Mouse (Mus musculus): Measurements from ENCODE around the gene Nfkb1. TPM values are rescaled to one million over a fixed set of nuclear protein-coding genes. Genes with fewer than 3 reads are reported as not detected.

The Nfkb1 gene
- 29.1 and 30.6 TPM in 2 replicates for polyA plus RNA-seq (2014; fragmentation: Nextera tagmentation; extraction: Ambion mirVana)

DNA sequence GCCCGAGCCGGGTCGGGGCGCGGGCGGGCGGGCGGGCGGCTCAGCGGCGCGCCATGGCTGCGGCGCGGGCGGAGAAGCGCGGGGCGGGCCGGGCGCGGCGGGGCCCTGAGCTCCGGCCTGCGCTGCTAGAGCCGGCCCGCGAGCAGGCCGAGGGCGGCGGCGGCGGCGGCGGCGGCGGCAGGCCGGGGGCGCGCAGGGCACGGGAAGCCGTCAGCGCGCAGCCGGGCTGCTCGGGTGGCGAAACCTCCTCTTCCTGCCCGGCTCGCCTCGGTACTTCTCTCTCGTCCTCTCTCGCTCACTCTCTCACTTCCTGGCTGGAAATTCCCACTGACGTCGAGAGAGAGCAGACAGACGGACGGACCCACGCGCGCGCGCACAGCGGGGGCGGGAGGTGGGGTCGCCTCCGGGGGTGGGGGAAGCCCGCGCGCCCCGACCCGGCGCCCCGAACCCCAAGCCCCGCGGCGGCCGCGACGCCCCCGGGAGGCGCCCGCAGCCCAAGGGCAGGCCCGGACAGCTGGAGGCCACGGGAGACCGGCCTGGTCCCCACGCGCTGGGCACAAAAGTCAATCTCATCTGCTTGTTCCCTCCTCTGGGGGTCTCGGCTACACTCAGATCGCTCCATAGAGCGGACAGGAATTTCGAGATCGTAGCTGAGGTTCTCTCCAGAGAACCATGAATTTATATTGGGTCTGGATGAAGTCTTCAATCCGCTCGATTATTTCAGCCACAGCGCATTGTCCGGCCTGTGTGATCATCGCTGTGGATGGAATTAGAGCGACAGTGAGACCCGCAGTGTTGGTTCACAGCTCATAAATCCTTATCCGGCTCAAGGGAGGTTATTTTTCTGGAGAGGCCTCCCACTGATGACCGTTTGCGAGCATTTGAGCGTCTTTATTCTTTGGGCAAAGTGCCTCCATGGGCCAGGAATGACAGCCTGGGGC, at the start of gene Nfkb1:
Nfkb1 (minus strand) TSS at position 357 of the 941 bp plus-strand sequence.
- H3K4me1 ChIP-seq (replicated peaks; ENCODE audit: control insufficient read depth, insufficient read depth, low read length), result peaks cover 18% of the 10 kb centered on the region
- H3K9ac ChIP-seq (ENCODE audit: low read length), result peak within 1 kb of the TSS; percentile 98
- under 1% methylated on average over 62 of the region's 102 CpGs for WGBS
- H3K4me2 ChIP-seq (ENCODE audit: low read length), result peak within 1 kb of the TSS; percentile 84
- ATAC-seq (replicated peaks; ENCODE audit: low FRiP score, low TSS enrichment, low read depth) (peak; percentile 80), DNase-seq (ENCODE audit: low spot score) (peak; percentile 84)
- H3K4me3 ChIP-seq (ENCODE audit: low read depth, low read length), result peak within 1 kb of the TSS; percentile 84
- H3K27ac ChIP-seq (ENCODE audit: low read depth), result peak within 1 kb of the TSS; percentile 93
- H3K9me3 ChIP-seq (ENCODE audit: control insufficient read depth, low read length), result no peaks in the 10 kb centered on the region
- H3K27me3 ChIP-seq (replicated peaks; ENCODE audit: control insufficient read depth, insufficient read depth, low read length), result no peaks in the 10 kb centered on the region
- H3K36me3 ChIP-seq (ENCODE audit: control insufficient read depth, insufficient read depth, low read length), result no peaks in the 10 kb centered on the region

DNA sequence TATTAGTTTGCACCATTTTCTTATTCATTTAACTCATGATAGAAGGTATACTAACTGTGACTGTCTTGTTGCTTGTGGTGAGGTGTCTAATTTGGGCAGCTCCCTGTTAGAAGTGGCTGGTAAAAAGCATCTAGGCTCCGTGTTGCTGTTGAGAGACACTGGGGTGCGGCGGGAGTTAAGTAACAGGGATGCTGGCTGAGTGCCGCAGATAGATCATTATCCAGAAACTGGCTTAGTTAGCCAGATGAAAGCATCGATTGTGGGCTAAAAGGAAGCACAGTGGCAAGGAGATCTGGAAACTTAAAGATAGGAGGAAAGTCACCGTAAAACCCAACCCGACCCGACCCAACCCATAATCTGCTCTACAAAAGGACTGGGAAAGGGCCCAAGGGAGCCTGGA, 49.4 kb upstream of the Nfkb1 start:
- no peaks in the 10 kb centered on the region for H3K36me3 ChIP-seq (ENCODE audit: control insufficient read depth, insufficient read depth, low read length)
- 81% methylated on average over 8 of the region's 8 CpGs for WGBS
- no peak overlapping the region for H3K4me3 ChIP-seq (ENCODE audit: low read depth, low read length)
- H3K9ac ChIP-seq (ENCODE audit: low read length), result no peak overlapping the region
- H3K27ac ChIP-seq (ENCODE audit: low read depth), result no peak overlapping the region
- H3K4me1 ChIP-seq (replicated peaks; ENCODE audit: control insufficient read depth, insufficient read depth, low read length), result no peaks in the 10 kb centered on the region
- no peaks in the 10 kb centered on the region for H3K9me3 ChIP-seq (ENCODE audit: control insufficient read depth, low read length)
- ATAC-seq (replicated peaks; ENCODE audit: low FRiP score, low TSS enrichment, low read depth) (no peak), DNase-seq (ENCODE audit: low spot score) (no peak)
- no peak overlapping the region for H3K4me2 ChIP-seq (ENCODE audit: low read length)
- H3K27me3 ChIP-seq (replicated peaks; ENCODE audit: control insufficient read depth, insufficient read depth, low read length), result no peaks in the 10 kb centered on the region

DNA sequence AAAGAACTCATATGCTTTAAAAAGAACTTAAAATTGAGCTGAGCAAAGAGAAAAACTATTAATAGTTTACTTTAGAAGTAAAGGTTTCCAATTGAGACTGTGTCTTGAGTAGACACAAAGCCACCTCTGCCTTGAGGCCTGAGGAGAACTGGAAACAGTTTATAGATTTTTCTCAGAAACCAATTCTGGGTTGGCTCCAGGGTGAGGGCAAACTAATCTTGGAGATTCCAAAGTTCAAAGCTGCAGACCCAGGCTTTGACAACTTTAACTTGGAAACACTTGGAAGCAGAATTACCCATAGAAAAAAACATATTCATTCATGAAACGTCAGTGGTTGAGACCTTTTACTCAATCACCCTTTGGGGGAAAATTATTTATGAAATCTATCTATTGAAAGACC, 43.4 kb upstream of the Nfkb1 start:
- H3K9me3 ChIP-seq (ENCODE audit: control insufficient read depth, low read length), result no peaks in the 10 kb centered on the region
- WGBS, result 82% methylated on average over 1 of the region's 1 CpGs
- no peak for ATAC-seq (replicated peaks; ENCODE audit: low FRiP score, low TSS enrichment, low read depth)

DNA sequence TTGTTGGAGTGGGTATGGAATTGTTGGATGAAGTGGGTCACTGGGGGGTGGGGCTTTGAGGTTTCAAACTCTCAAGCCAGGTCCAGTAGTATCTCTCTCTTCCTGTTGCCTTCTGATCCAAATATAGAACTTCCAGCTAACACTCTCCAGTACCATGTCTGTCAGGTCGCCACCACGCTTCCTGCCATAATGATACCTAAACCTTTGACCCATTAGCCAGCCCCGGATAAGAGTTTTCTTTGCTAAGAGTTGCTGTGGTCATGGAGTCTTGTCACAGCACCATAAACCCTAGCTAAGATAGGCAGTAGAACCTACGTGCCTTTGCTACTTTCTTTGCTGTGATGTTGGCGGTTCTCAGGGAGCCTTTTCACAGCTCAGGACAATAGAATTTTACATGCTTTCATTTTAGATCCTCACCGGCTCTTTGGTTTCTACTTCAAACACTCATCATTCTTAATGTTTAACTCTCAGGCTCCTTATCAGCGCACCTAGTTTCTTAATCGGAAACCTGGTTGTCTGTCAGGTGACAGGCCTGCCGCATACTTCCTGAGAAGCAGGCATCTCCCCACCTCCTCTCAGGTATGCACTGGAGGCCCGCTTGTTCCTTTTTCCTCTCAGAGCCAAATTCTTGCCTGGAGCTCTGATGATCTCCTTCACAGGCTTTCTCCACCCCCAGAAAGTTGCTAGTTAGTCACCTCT, 41.5 kb upstream of the Nfkb1 start:
- Histone ChIP-seq H3K4me1 (replicated peaks; ENCODE audit: control insufficient read depth, insufficient read depth, low read length) (no peaks in the 10 kb centered on the region), H3K36me3 (ENCODE audit: control insufficient read depth, insufficient read depth, low read length) (no peaks in the 10 kb centered on the region), H3K9me3 (ENCODE audit: control insufficient read depth, low read length) (no peaks in the 10 kb centered on the region), H3K4me2 (ENCODE audit: low read length) (no peak overlapping the region), H3K4me3 (ENCODE audit: low read depth, low read length) (no peak overlapping the region), H3K27me3 (replicated peaks; ENCODE audit: control insufficient read depth, insufficient read depth, low read length) (no peaks in the 10 kb centered on the region), H3K27ac (ENCODE audit: low read depth) (no peak overlapping the region; the same call in 1 of the 2 replicates), H3K9ac (ENCODE audit: low read length) (no peak overlapping the region)
- ATAC-seq (replicated peaks; ENCODE audit: low FRiP score, low TSS enrichment, low read depth), result no peak
- WGBS, result 72% methylated on average over 10 of the region's 10 CpGs
- no peak for DNase-seq (ENCODE audit: low spot score)

More for the DNA sequence above, 43.4 kb upstream of the Nfkb1 start:
- Histone ChIP-seq H3K9ac (ENCODE audit: low read length) (no peak overlapping the region), H3K36me3 (ENCODE audit: control insufficient read depth, insufficient read depth, low read length) (no peaks in the 10 kb centered on the region), H3K27ac (ENCODE audit: low read depth) (no peak overlapping the region), H3K4me1 (replicated peaks; ENCODE audit: control insufficient read depth, insufficient read depth, low read length) (no peaks in the 10 kb centered on the region), H3K4me2 (ENCODE audit: low read length) (no peak overlapping the region), H3K27me3 (replicated peaks; ENCODE audit: control insufficient read depth, insufficient read depth, low read length) (no peaks in the 10 kb centered on the region), H3K4me3 (ENCODE audit: low read depth, low read length) (no peak overlapping the region)
- DNase-seq (ENCODE audit: low spot score), result no peak

DNA sequence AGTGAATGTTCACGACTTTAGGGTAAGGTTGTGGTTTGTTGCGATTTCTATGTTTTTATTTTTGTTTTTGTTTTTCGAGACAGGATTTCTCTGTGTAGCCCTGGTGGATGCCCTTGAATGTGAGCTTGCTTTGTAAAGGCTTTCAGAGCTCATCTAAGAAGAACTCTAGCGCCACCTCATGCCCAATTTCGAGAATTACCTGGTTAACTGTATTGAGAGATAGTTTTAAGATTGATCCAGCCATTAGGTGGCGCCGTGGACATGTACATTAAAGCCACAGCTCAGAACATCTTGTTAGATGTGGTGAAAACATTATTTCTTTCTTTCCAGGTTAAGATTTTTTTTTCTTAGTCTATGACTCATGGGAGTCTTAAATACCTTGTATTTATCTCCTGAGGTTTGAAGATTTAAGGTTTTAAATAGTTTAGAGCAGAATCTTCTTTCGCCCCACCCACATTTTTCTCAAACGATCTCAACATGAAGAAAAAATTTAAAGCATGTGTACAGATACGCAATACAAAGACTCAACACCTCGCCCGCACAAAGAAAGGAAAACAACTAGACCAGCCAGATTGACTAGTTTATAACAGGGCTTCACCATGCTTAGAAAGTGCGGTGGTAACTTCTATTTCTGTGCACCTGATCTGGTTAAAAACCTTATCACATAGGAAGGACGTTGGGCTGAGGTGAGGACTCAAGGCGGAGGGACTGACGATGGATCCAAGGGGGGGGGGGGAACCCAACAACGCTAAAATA, 40.1 kb upstream of the Nfkb1 start:
- no peaks in the 10 kb centered on the region for H3K4me1 ChIP-seq (replicated peaks; ENCODE audit: control insufficient read depth, insufficient read depth, low read length)
- H3K36me3 ChIP-seq (ENCODE audit: control insufficient read depth, insufficient read depth, low read length), result no peaks in the 10 kb centered on the region
- no peak overlapping the region for H3K4me2 ChIP-seq (ENCODE audit: low read length)
- ATAC-seq (replicated peaks; ENCODE audit: low FRiP score, low TSS enrichment, low read depth) (peak; percentile 79), DNase-seq (ENCODE audit: low spot score) (peak; percentile 91)
- H3K27ac ChIP-seq (ENCODE audit: low read depth), result no peak overlapping the region
- H3K9me3 ChIP-seq (ENCODE audit: control insufficient read depth, low read length), result no peaks in the 10 kb centered on the region
- H3K4me3 ChIP-seq (ENCODE audit: low read depth, low read length), result no peak overlapping the region
- no peak overlapping the region for H3K9ac ChIP-seq (ENCODE audit: low read length)
- WGBS, result 30% methylated on average over 17 of the region's 17 CpGs
- H3K27me3 ChIP-seq (replicated peaks; ENCODE audit: control insufficient read depth, insufficient read depth, low read length), result no peaks in the 10 kb centered on the region

DNA sequence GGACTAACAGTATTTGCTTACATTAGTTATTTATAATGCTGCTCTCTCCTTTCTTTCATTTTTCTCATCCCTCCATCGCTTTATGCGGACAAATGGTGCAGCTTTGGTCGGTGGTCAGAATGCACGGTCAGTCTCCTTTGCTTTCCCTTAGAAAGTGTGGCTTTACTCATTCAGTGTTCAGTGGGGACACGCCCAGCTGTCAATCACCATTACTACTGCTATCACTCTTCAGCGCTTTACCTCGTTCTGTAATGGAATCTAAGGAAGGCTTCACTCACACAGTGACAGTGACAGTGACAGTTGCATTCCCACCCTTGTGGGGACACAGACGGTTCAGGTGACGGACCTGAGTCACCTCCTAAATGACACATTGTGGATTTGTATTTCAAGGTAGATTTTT, 39.4 kb upstream of the Nfkb1 start:
- Histone ChIP-seq H3K4me2 (ENCODE audit: low read length) (no peak overlapping the region), H3K9me3 (ENCODE audit: control insufficient read depth, low read length) (no peaks in the 10 kb centered on the region), H3K4me1 (replicated peaks; ENCODE audit: control insufficient read depth, insufficient read depth, low read length) (no peaks in the 10 kb centered on the region), H3K27me3 (replicated peaks; ENCODE audit: control insufficient read depth, insufficient read depth, low read length) (no peaks in the 10 kb centered on the region), H3K36me3 (ENCODE audit: control insufficient read depth, insufficient read depth, low read length) (no peaks in the 10 kb centered on the region), H3K4me3 (ENCODE audit: low read depth, low read length) (no peak overlapping the region), H3K27ac (ENCODE audit: low read depth) (no peak overlapping the region), H3K9ac (ENCODE audit: low read length) (no peak overlapping the region)
- 56% methylated on average over 9 of the region's 9 CpGs for WGBS
- ATAC-seq (replicated peaks; ENCODE audit: low FRiP score, low TSS enrichment, low read depth) (peak; percentile 61), DNase-seq (ENCODE audit: low spot score) (no peak)

DNA sequence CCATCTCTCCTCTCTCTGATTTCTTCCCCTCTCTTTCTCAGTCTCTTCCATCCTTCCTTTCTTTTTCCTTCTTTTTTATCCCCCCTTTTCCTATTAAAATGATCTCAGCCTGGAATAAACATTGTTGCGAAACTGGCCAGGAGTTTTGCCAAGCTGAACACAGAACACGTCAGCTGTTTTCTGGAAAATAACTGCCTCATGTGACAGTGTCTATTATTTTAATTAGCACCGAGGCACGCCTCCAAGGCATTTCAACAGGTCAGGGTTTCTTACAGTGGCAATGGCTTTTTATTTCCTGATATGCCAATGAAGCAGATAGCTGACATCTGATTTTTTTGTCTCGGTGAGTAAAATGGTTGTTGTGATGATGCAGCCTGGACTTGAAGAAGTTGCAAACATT, 38.2 kb upstream of the Nfkb1 start:
- Histone ChIP-seq H3K36me3 (ENCODE audit: control insufficient read depth, insufficient read depth, low read length) (no peaks in the 10 kb centered on the region), H3K27me3 (replicated peaks; ENCODE audit: control insufficient read depth, insufficient read depth, low read length) (no peaks in the 10 kb centered on the region), H3K4me1 (replicated peaks; ENCODE audit: control insufficient read depth, insufficient read depth, low read length) (no peaks in the 10 kb centered on the region), H3K9me3 (ENCODE audit: control insufficient read depth, low read length) (no peaks in the 10 kb centered on the region), H3K9ac (ENCODE audit: low read length) (no peak overlapping the region), H3K4me2 (ENCODE audit: low read length) (no peak overlapping the region), H3K27ac (ENCODE audit: low read depth) (no peak overlapping the region), H3K4me3 (ENCODE audit: low read depth, low read length) (no peak overlapping the region)
- ATAC-seq (replicated peaks; ENCODE audit: low FRiP score, low TSS enrichment, low read depth) (no peak), DNase-seq (ENCODE audit: low spot score) (no peak)
- 72% methylated on average over 5 of the region's 5 CpGs for WGBS

DNA sequence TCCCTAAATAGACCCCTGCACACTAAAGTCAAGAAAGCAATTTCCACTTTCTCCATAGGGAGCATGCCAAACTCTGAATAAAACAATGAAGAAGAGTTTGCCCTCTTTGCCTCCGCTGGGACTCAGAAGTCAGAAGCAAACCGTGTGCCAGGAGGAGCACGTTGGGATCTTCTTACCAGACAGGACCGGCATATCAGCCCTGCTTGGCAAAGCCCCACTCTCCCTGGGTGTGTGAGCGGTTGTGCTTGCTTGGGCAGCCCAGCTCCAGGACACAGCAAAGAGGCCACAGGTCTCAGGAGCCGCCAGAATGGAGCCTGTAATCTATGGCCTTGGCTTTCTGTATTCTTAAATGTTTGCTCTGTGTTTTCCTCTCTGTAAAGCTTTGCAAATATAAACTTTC, 37.6 kb upstream of the Nfkb1 start:
- H3K9me3 ChIP-seq (ENCODE audit: control insufficient read depth, low read length), result no peaks in the 10 kb centered on the region

More for the DNA sequence above, 37.6 kb upstream of the Nfkb1 start:
- Histone ChIP-seq H3K9ac (ENCODE audit: low read length) (no peak overlapping the region), H3K4me3 (ENCODE audit: low read depth, low read length) (no peak overlapping the region), H3K36me3 (ENCODE audit: control insufficient read depth, insufficient read depth, low read length) (no peaks in the 10 kb centered on the region), H3K4me1 (replicated peaks; ENCODE audit: control insufficient read depth, insufficient read depth, low read length) (no peaks in the 10 kb centered on the region), H3K4me2 (ENCODE audit: low read length) (no peak overlapping the region), H3K27ac (ENCODE audit: low read depth) (no peak overlapping the region), H3K27me3 (replicated peaks; ENCODE audit: control insufficient read depth, insufficient read depth, low read length) (no peaks in the 10 kb centered on the region)
- DNase-seq (ENCODE audit: low spot score), result no peak
- no peak for ATAC-seq (replicated peaks; ENCODE audit: low FRiP score, low TSS enrichment, low read depth)
- 77% methylated on average over 6 of the region's 6 CpGs for WGBS

Measured in intestine, embryonic 14.5 days (tissue).